Mouse (Mus musculus) layer of hippocampus, postnatal 25 days (tissue): ENCODE measurements around the gene Chrna7. TPM values are rescaled to one million over a fixed set of nuclear protein-coding genes. Genes with fewer than 3 reads are reported as not detected.
A peak's percentile ranks its signal among the peaks of the same experiment; 100 is the strongest.

Experiments used
- DNase-seq, 2 experiments: peaks; one replicate each; pipeline ENCODE4 v3.0.0; 2022; ENCODE audit warnings: mixed read lengths in 2 of 2, low spot score in 1 of 2; ENCODE audit errors: extremely low spot score in 1 of 2
- total RNA-seq, 2 experiments: library from RNA; stranded (reverse); gene quantifications; 2 replicates each; pipeline ENCODE4 v1.2.3; 2021

The Chrna7 gene
- total RNA-seq, 2 experiments from 2014 or later = 42.1 to 48.6 TPM

- DNase-seq = no peak
Measured at GRCm38 (mm10) chr7:63085954-63086353, 126.4 kb downstream of the Chrna7 start.

GRCm38 (mm10) chr7:63084351-63085003 is 127.9 kb downstream of the Chrna7 start:
- DNase-seq = no peak

- DNase-seq = peak in 1 of 2 experiments; percentile 40
Measured at GRCm38 (mm10) chr7:63060996-63061395, 151.4 kb downstream of the Chrna7 start.

Other genes with a start within 250 kb of the Chrna7 start
- 10 to 100 TPM; 68.3 to 74.7 TPM for gene Otud7a, start 232.2 kb upstream of the Chrna7 start, total RNA-seq